Mouse (Mus musculus): ENCODE data around the gene Tmem182.

The Tmem182 gene

GRCm38 (mm10) chr1:40805351-40805750 lies at the start of gene Tmem182:
Tmem182 (plus strand) TSS chr1:40805601.
- no peak for DNase-seq (ENCODE audit: low spot score)

DNA sequence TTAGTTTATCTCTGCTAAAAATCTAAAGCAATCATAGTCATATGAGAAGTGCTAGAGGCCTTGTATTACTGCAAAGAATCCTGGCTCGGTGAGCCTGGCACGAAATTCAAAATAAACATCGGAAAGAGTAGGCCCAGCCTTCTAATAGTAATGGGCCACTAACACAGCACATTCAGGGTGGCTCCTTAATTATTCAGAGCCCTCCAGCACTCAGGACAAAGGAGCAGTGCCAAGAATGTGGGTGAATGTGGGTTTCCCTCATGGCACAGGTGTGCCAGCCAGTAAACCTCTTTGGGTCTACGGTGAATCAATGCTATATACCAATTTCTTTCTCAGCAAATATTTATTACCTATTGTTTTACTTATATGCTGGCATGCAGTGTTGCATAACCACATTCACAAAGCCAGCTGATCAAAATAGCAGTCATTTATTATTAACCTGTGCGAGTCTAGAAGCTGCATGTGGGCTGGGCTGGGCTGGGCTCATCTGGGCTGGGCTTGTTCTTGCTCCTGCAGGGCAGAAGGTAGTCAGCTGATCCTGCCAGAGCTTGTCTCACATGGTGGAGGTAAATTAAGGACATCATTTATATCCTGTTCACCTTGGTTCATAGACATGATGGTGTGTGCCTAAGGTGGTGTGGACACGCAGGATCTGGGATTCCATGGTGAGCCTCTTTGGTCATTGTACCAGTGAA lies 45.5 kb upstream of the Tmem182 start:
- DNase-seq (ENCODE audit: low spot score): no peak

DNA sequence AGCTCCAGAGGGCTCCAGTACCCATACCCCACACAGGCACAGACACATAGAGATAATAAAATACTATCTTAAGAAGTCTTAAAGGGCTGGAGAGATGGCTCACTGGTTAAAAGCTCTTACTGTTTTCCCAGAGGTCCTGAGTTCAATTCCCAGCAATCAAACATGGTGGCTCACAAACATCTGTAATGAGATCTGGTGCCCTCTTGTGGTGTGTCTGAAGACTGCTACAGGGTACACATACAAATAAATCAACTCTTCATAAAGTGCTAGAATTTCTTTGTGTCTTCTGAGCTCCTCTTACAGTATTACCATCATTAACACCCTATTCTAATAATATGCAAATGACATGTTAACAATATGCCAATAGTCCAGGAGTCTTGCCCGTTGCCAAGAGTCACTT lies 41.4 kb upstream of the Tmem182 start:
- no peak for DNase-seq (ENCODE audit: low spot score)

DNA sequence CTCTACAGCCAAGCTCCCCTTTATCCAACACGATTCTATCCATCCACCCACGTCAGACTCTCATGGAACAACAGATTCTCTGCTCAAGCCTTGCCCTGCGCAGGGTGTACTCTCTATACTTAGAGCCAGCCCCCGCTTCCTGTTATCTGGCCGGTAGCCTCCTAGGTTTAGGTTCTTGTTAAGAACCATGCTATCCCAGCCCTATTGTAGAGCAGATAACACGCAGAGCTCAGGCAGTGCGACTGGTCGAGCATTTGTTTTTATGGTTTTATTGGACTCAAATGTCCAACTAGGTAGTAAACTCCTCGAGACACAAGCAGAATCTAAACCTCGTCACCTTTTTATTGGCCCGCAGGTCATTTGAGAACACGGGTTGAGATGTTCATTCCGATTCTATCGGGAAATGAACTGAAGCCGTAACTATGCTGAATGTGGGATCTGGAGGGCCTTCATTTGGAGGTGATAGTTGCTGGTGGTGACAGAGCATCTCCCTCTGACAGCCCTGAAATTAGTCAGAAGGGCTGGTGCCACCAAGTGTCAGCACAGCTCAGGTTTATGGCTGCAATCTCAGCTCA lies 40.6 kb upstream of the Tmem182 start:
- no peak for DNase-seq (ENCODE audit: low spot score)

DNA sequence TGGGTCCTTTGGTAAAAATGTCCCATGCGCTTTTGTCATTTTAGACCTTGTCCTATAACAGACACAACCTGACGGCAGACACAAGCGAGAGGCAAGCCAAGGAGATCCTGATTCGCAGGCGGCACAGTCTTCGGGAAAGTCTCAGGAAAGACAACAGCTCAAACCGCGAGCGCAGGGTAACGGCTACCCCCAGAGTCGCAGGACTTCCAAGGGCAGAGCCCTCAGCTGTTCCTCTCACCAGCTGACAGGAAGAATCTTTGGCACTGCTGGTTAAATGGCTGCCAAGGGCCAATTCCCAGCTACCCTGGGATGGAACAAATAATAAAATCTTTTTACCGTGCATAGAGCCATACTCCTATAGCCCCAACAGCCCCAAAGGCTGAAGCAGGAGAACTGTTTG lies 39.9 kb upstream of the Tmem182 start:
- no peak for DNase-seq (ENCODE audit: low spot score)

DNA sequence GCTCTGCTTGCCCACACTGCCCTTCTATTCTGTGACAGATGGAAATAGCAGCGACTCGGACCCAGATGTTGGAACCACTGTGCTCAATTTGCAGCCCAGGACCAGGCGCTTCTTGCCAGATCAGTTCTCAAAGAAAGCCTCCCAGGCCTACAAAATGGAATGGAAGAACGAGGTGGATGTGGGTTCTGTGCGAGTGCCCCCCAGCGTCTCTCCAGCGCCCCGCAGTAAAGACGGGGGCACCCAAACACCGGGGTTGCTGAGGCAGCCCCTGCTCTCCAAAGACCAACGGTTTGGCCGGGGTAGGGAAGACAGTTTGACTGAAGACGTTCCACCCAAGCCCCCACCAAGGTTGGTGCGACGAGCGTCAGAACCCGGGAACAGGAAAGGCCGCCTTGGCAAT lies 37.8 kb upstream of the Tmem182 start:
- no peak for DNase-seq (ENCODE audit: low spot score)

GRCm38 (mm10) chr1:40768606-40769005 lies 36.8 kb upstream of the Tmem182 start:
- DNase-seq (ENCODE audit: low spot score): peak; percentile 52

GRCm38 (mm10) chr1:40769331-40769894 lies 36.0 kb upstream of the Tmem182 start:
- DNase-seq (ENCODE audit: low spot score): no peak

DNA sequence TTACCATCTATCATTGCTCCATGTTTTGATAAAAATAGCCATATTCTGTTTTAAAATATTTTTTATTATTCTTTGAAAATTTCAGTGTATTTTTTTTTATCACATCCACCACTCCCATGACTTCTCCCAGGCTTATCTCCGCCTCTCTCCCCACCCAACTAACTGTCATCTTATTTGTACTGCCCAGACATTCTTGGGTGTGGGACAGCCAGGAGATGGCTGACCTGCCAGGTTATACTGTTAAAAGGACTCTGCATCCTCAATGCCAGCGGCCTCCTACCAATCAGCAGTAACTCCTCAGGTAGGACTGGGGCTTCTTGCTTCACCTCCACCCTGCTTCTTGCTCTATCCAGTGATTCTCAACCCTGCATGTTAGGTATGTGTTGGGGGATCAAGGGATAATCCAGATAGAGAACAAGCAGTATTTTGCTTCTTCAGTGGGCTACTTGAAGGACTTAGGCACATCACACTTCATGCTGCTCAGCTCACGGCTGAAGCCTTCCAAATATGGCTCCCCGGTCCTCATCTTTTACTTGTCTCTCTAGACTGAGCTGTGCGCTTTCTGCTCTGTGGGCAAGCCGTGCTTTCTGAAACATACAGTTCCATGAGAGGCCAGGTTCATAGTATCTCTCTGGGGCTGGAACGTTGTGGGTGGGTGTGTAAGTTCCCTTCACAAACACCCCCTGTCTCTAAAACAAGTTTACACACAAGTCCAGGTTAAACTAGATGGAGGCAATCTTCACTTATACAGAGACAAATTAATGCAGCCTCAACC lies 34.0 kb upstream of the Tmem182 start:
- DNase-seq (ENCODE audit: low spot score): no peak

DNA sequence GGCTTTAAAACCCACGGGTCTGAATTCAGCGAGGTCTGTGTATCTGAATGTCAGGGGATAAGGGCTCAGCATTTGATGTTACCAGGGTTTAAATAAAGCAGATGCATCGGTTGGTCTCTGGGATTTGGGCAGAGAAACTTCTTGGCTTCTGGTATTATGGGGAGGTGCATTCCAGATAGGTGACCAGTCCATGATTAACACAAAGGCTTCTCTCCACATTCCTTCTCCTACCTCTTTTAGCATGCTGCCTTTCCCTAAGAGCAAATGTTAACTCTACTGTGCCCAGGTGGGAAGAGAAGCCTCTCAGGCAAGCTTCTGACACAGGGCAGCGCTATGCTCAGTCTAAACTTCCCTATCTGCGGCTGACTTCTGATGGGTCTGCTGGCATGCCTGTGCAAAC lies 32.2 kb upstream of the Tmem182 start:
- no peak for DNase-seq (ENCODE audit: low spot score)

GRCm38 (mm10) chr1:40774040-40774439 lies 31.4 kb upstream of the Tmem182 start:
- DNase-seq (ENCODE audit: low spot score): no peak

DNA sequence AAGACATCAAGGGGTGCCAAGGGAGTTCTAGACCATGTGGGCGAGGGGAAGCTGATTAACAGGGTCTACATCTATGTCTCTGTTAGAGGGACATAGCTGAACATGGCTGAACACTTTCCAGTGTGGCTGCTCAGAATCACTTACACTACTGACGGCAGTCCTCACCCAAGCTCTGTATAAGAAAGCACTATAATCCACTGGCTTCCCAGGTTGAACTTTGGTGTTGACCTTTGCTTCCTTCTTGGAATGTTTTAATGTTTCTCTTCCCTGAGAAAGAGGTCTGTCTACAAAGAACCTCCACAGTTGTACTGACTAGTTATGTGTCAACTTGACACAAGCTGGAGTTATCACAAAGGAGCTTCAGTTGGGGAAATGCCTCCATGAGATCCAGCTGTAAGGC lies 29.3 kb upstream of the Tmem182 start:
- DNase-seq (ENCODE audit: low spot score): no peak

DNA sequence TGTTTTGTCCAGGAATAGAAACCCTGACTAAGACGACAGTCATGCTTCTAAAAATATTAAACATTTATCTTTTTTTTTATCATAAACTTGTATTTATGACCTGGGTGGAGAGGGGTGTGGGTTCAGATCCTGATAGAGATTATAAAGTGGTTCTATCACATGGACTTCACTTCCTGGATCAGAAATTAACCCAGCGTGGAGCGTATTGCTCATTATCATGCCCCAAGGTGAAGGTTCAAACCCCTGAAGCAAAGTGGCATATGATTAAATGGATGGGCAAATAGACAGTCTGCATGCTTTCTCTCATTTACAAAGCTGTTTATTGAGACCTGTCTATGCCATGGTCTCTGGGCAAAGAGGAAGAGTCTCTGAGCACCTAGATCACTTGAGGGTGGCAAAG lies 28.6 kb upstream of the Tmem182 start:
- no peak for DNase-seq (ENCODE audit: low spot score)

GRCm38 (mm10) chr1:40783450-40783849 lies 22.0 kb upstream of the Tmem182 start:
- no peak for DNase-seq (ENCODE audit: low spot score)

GRCm38 (mm10) chr1:40784306-40784705 lies 21.1 kb upstream of the Tmem182 start:
- DNase-seq (ENCODE audit: low spot score): no peak

DNA sequence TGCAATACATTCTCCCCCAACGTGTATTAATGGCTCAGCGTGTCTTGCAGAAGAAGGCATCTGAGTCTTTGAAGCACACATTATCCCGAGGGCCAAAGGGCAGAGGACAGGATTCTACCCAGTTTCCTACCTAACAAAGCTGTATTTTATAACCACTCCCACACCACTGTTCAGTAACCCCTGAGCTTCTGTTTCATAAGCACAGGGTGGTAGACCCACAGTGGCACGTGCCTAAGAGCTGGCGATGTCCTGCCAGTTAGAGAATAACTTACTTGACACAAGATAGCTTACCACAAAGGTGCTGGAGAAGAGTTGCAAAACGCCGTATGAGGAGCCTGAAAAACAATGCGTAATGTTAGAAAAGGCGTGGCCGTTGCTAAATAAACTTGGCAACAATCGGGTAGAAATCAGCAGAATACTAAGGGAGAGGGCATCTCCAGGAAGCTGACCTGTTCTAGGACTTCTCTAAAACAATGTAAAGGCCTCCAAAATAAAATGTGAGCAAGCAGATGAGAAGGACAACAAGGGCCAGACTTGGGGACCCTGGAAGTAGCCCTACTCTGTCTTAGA lies 19.4 kb upstream of the Tmem182 start:
- no peak for DNase-seq (ENCODE audit: low spot score)

GRCm38 (mm10) chr1:40788956-40789355 lies 16.4 kb upstream of the Tmem182 start:
- DNase-seq (ENCODE audit: low spot score): no peak

- no peak for DNase-seq (ENCODE audit: low spot score)
Measured at GRCm38 (mm10) chr1:40789666-40790233, 15.7 kb upstream of the Tmem182 start.

DNA sequence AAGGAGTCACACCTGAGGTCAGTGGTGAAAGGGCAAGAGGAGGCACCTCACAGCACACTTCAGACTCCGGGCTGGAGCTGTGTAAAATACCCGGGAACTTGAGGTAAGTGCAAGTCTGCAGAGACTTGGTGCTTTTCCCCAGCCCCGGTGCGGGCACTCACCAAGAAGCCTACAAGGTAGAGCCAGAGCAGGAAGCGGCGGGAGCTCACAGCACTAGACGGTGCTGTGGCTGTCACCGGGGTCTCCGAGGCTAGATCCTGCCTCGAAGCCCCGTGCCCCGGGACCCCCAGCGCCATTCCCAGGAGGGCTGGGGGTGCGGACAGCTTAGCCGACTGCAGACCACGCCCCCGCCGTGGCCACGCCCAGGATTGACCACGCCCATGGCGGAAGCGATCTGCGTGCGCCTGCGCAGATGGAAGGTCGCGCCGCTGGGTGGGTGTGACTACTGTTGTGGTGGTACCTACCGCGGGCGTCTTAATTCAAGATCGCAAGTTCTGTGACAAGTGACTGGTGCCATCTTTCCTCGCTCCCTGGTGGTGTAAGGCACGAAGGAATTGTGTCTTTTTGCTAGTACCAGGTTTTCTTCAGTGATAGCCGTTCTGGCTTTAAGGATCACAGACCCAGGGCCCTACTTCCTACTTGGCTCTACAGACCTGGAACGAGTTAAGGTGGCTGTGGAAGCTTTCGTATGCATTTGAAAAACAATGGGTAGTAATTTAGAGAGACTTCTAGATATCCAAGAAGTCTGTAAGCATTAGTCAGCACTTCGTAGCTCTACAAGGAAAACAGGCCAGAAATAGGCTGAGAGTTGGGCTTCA lies 14.9 kb upstream of the Tmem182 start, which contains the start of gene Mfsd9:
Mfsd9 (minus strand) TSS at position 364 of the 818 bp plus-strand sequence.
- peak; percentile 91 for DNase-seq (ENCODE audit: low spot score)

- no peak for DNase-seq (ENCODE audit: low spot score)
Measured at GRCm38 (mm10) chr1:40795508-40795907, 9.9 kb upstream of the Tmem182 start.

DNA sequence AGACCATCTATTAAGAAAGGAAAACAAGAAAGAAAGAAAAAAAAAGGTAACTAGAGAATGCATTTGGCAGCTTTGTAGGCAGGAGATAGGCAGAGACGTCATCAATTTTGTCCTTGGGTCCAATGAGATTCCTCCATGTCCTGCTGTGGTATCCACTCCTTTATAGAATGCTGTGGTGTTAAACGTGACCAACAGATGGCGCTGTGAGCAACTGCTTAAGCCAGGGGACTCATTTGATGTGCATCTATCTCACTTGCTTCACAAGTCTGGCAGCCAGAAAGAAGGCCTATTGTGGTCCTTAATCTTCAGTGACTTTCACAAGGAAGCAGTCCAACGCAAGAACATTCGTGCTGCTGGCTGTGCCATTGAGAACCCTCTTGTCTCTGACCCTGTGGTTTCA lies 8.1 kb upstream of the Tmem182 start:
- DNase-seq (ENCODE audit: low spot score): peak; percentile 81

All from layer of hippocampus, adult 11-12 months (tissue).